Mouse (Mus musculus) kidney, adult 2 months (tissue): ENCODE measurements at regions not wholly inside any gene's neighbourhood (a gene's known extent, or its start where the extent isn't known, plus 50 kb on each side); places are given as distances from the start of the nearest gene placed in this dataset.

ENCODE experiments used
- CTCF ChIP-seq: fragments of 200-500 bp; conservative IDR thresholded peaks from 2 replicates; pipeline ENCODE4 v1.5.1; 2011; ENCODE audit warnings: low read depth, mild to moderate bottlenecking, control low read depth, low read length, moderate library complexity, mixed read lengths; ENCODE audit not compliant: insufficient read depth, insufficient read length
- POLR2A ChIP-seq: fragments of 200-500 bp; IDR thresholded peaks from one replicate; pipeline ENCODE4 v1.6.1; 2011; ENCODE audit warnings: low read depth, low read length, control low read depth

- TF ChIP-seq POLR2A, result no peak
- TF ChIP-seq CTCF, result no peak
Measured at GRCm38 (mm10) chr3:35340525-35340924, 413.4 kb upstream of the Atp11b start.
